ENCODE assay signal across 28 mouse cellular contexts in the genomic region with DNA sequence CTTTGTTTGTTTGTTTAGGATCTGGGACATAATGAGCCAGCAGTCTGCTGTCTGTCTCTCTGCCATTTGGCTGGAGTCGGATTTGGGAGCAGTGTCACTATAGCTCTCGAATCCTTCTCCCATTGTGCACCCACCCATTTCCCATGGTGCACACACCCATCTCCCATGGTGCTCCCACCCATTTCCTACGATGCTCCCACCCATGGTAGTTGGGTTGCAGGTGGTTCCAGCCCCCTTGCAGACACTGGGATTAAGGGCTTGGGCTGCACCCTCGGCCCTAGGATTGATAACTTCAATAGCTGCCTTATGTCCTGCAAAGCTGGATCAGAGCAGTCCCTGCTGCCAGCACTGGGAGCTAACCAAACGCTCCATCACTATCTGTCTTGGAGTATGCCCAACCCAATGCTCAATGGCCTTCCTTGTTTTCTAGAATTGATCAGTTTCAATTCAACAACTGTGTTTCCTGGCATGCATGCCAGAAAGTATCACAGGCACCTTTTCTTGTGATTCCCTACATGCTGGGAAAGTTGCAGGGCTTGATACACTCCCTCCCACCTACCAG. TPM values are rescaled to one million over a fixed set of nuclear protein-coding genes. Genes with fewer than 3 reads are reported as not detected.
A peak's percentile ranks its signal among the peaks of the same experiment; 100 is the strongest.
DNase-seq lines count a peak whose midpoint lies in the region; ATAC-seq and TF ChIP-seq lines count a peak whose summit lies in the region.
"Had no signal": no experiment of that assay in that cellular context is flagged by ENCODE, and none has a peak within 500 bp of the region (broad histone marks: within the 10 kb centered on the region; RNA-seq: fewer than 3 reads in every experiment).

No protein-coding gene starts in this region.

- no peak for TF ChIP-seq CTCF in lung, postnatal 0 days (IDR thresholded peaks at IDR 0.05)

- H3K9ac ChIP-seq in forebrain, embryonic 15.5 days (replicated peaks): no peak overlapping the region
- H3K9ac ChIP-seq in forebrain, embryonic 12.5 days: no peak overlapping the region
- H3K9ac ChIP-seq in hindbrain, embryonic 16.5 days (ENCODE audit: low read depth, low read length): no peak overlapping the region
- H3K9ac ChIP-seq in hindbrain, embryonic 11.5 days (ENCODE audit: low read depth, low read length): no peak overlapping the region
- no peak overlapping the region for H3K9ac ChIP-seq in lung, postnatal 0 days (replicated peaks; ENCODE audit: low read depth)
- H3K9ac ChIP-seq: embryonic facial prominence, embryonic 13.5 days; hindbrain, embryonic 13.5 days; limb, embryonic 12.5 days; liver, embryonic 12.5 days; lung, embryonic 15.5 days had no signal

- H3K4me3 ChIP-seq in forebrain, embryonic 15.5 days: no peak overlapping the region
- no peak overlapping the region for H3K4me3 ChIP-seq in forebrain, embryonic 12.5 days (replicated peaks)
- H3K4me3 ChIP-seq in hindbrain, embryonic 16.5 days (ENCODE audit: low read length): no peak overlapping the region
- no peak overlapping the region for H3K4me3 ChIP-seq in hindbrain, embryonic 11.5 days (ENCODE audit: low read depth, low read length)
- no peak overlapping the region for H3K4me3 ChIP-seq in lung, postnatal 0 days (ENCODE audit: low read depth, low read length)
- H3K4me3 ChIP-seq: embryonic facial prominence, embryonic 13.5 days; hindbrain, embryonic 13.5 days; layer of hippocampus, adult 2 months; limb, embryonic 12.5 days; liver, embryonic 12.5 days; lung, embryonic 15.5 days had no signal

- no peak for DNase-seq in hindbrain, embryonic 11.5 days (ENCODE audit: low spot score)
- DNase-seq in lung, postnatal 0 days (ENCODE audit: low spot score): no peak
- no peak for DNase-seq in lung, postnatal 14 days
- DNase-seq: adrenal gland, postnatal 10 days; cerebellum, adult 11 months; cerebellum, postnatal 10 days; gastrocnemius, postnatal 14 days; heart, postnatal 10 days; right cerebral cortex, postnatal 4 days; thymus, postnatal 14 days had no signal

- no peaks in the 10 kb centered on the region for H3K27me3 ChIP-seq in forebrain, embryonic 15.5 days
- H3K27me3 ChIP-seq in forebrain, embryonic 12.5 days: no peaks in the 10 kb centered on the region
- H3K27me3 ChIP-seq in hindbrain, embryonic 16.5 days (replicated peaks; ENCODE audit: control insufficient read depth, insufficient read depth, low read length): no peaks in the 10 kb centered on the region
- no peaks in the 10 kb centered on the region for H3K27me3 ChIP-seq in hindbrain, embryonic 11.5 days (ENCODE audit: control insufficient read depth, insufficient read depth, low read length)
- H3K27me3 ChIP-seq in lung, postnatal 0 days (replicated peaks; ENCODE audit: insufficient read depth, low read length): no peaks in the 10 kb centered on the region
- H3K27me3 ChIP-seq: embryonic facial prominence, embryonic 13.5 days; hindbrain, embryonic 13.5 days; limb, embryonic 12.5 days; liver, embryonic 12.5 days; lung, embryonic 15.5 days had no signal

- 0 out of 2 replicates have a peak, but pooled peaks have one; percentile 29 for ATAC-seq in forebrain, embryonic 15.5 days (replicated peaks)
- no peak for ATAC-seq in forebrain, embryonic 12.5 days (ENCODE audit: low FRiP score)
- peak; percentile 69 for ATAC-seq in hindbrain, embryonic 16.5 days
- ATAC-seq in hindbrain, embryonic 11.5 days (ENCODE audit: low FRiP score): no peak
- ATAC-seq in lung, postnatal 0 days: peak; percentile 17; the same call in 1 of the 2 replicates
- 0 out of 2 replicates have a peak, but pooled peaks have one; percentile 18 for ATAC-seq in megakaryocyte-erythroid progenitor cell, adult 5-6 weeks (replicated peaks; ENCODE audit: low FRiP score, low TSS enrichment, poor library complexity, severe bottlenecking)
- ATAC-seq in inflammation-experienced regulatory T-cells, adult 6 months: no peak
- ATAC-seq: activated CD4-positive, CD25-positive, alpha-beta regulatory T cell, adult 4 months; intestine, embryonic 16.5 days; liver, embryonic 12.5 days; midbrain, embryonic 16.5 days had no signal

- no peak overlapping the region for H3K4me2 ChIP-seq in forebrain, embryonic 15.5 days (replicated peaks)
- H3K4me2 ChIP-seq in forebrain, embryonic 12.5 days: no peak overlapping the region
- H3K4me2 ChIP-seq in hindbrain, embryonic 16.5 days (ENCODE audit: low read length): no peak overlapping the region
- no peak overlapping the region for H3K4me2 ChIP-seq in hindbrain, embryonic 11.5 days (replicated peaks; ENCODE audit: low read depth, low read length)
- H3K4me2 ChIP-seq in lung, postnatal 0 days (replicated peaks; ENCODE audit: low read depth, low read length): no peak overlapping the region
- H3K4me2 ChIP-seq: embryonic facial prominence, embryonic 13.5 days; hindbrain, embryonic 13.5 days; limb, embryonic 12.5 days; liver, embryonic 12.5 days; lung, embryonic 15.5 days had no signal

- no peak for TF ChIP-seq EP300 in lung, postnatal 0 days (IDR thresholded peaks at IDR 0.05)

- WGBS in forebrain, embryonic 15.5 days: 69% methylated on average over 5 of the region's 5 CpGs
- WGBS in forebrain, embryonic 12.5 days: 77% methylated on average over 5 of the region's 5 CpGs
- 66% methylated on average over 5 of the region's 5 CpGs for WGBS in hindbrain, embryonic 16.5 days
- WGBS in hindbrain, embryonic 11.5 days: 70% methylated on average over 5 of the region's 5 CpGs
- WGBS in lung, postnatal 0 days: 59% methylated on average over 5 of the region's 5 CpGs

- H3K27ac ChIP-seq in forebrain, embryonic 15.5 days (replicated peaks): no peak overlapping the region
- no peak overlapping the region for H3K27ac ChIP-seq in forebrain, embryonic 12.5 days
- H3K27ac ChIP-seq in hindbrain, embryonic 16.5 days (ENCODE audit: low read depth, low read length): peak overlapping the region; percentile 13; the same call in 1 of the 2 replicates
- H3K27ac ChIP-seq in hindbrain, embryonic 11.5 days (ENCODE audit: low read depth, low read length): no peak overlapping the region
- H3K27ac ChIP-seq in lung, postnatal 0 days (ENCODE audit: low read length): no peak overlapping the region
- H3K27ac ChIP-seq: embryonic facial prominence, embryonic 13.5 days; hindbrain, embryonic 13.5 days; layer of hippocampus, adult 2 months; limb, embryonic 12.5 days; liver, embryonic 12.5 days; lung, embryonic 15.5 days had no signal

- no peaks in the 10 kb centered on the region for H3K36me3 ChIP-seq in forebrain, embryonic 15.5 days
- H3K36me3 ChIP-seq in forebrain, embryonic 12.5 days (replicated peaks): no peaks in the 10 kb centered on the region
- H3K36me3 ChIP-seq in hindbrain, embryonic 16.5 days (ENCODE audit: control insufficient read depth, insufficient read depth, low read length): no peaks in the 10 kb centered on the region
- H3K36me3 ChIP-seq in hindbrain, embryonic 11.5 days (ENCODE audit: control insufficient read depth, insufficient read depth, low read length): no peaks in the 10 kb centered on the region
- no peaks in the 10 kb centered on the region for H3K36me3 ChIP-seq in lung, postnatal 0 days (ENCODE audit: insufficient read depth, low read length)
- H3K36me3 ChIP-seq: embryonic facial prominence, embryonic 13.5 days; hindbrain, embryonic 13.5 days; limb, embryonic 12.5 days; liver, embryonic 12.5 days; lung, embryonic 15.5 days had no signal

- H3K4me1 ChIP-seq in forebrain, embryonic 15.5 days: no peaks in the 10 kb centered on the region
- no peaks in the 10 kb centered on the region for H3K4me1 ChIP-seq in forebrain, embryonic 12.5 days
- peaks cover 4% of the 10 kb centered on the region; the same call in 1 of the 2 replicates for H3K4me1 ChIP-seq in hindbrain, embryonic 16.5 days (ENCODE audit: control insufficient read depth, insufficient read depth, low read depth, low read length)
- no peaks in the 10 kb centered on the region for H3K4me1 ChIP-seq in hindbrain, embryonic 11.5 days (replicated peaks; ENCODE audit: control insufficient read depth, insufficient read depth, low read length)
- peaks cover 2% of the 10 kb centered on the region; the same call in 1 of the 2 replicates for H3K4me1 ChIP-seq in lung, postnatal 0 days (ENCODE audit: insufficient read depth, low read depth, low read length)
- H3K4me1 ChIP-seq: embryonic facial prominence, embryonic 13.5 days; limb, embryonic 12.5 days; liver, embryonic 12.5 days had no signal

- H3K9me3 ChIP-seq in forebrain, embryonic 15.5 days: no peaks in the 10 kb centered on the region
- no peaks in the 10 kb centered on the region for H3K9me3 ChIP-seq in forebrain, embryonic 12.5 days
- no peaks in the 10 kb centered on the region for H3K9me3 ChIP-seq in hindbrain, embryonic 16.5 days (ENCODE audit: control insufficient read depth, low read length)
- no peaks in the 10 kb centered on the region for H3K9me3 ChIP-seq in hindbrain, embryonic 11.5 days (ENCODE audit: control insufficient read depth, low read length)
- H3K9me3 ChIP-seq in lung, postnatal 0 days (ENCODE audit: low read length): no peaks in the 10 kb centered on the region
- H3K9me3 ChIP-seq: embryonic facial prominence, embryonic 13.5 days; hindbrain, embryonic 13.5 days; limb, embryonic 12.5 days; liver, embryonic 12.5 days; lung, embryonic 15.5 days had no signal

RNA-seq across cellular contexts. Expression of a gene that starts 51.9 kb away (rescaled TPM):
- 13.8 and 15.0 TPM in 2 replicates for polyA plus RNA-seq in forebrain, embryonic 15.5 days (2015; fragmentation: Nextera tagmentation; extraction: Ambion mirVana)
- 14.7 and 17.7 TPM in 2 replicates for polyA plus RNA-seq in forebrain, embryonic 12.5 days (2016; fragmentation: Nextera tagmentation; extraction: Ambion mirVana)
- 20.8 and 24.3 TPM in 2 replicates for polyA plus RNA-seq in hindbrain, embryonic 16.5 days (2015; fragmentation: Nextera tagmentation; extraction: Ambion mirVana)
- polyA plus RNA-seq in hindbrain, embryonic 11.5 days (2014; fragmentation: Nextera tagmentation; extraction: Ambion mirVana): 36.1 and 42.6 TPM in 2 replicates
- polyA plus RNA-seq in lung, postnatal 0 days (2015; fragmentation: Nextera tagmentation; extraction: Ambion mirVana): 95.8 and 102 TPM in 2 replicates
- total RNA-seq in megakaryocyte-erythroid progenitor cell, adult 5-6 weeks (2014; fragmentation: Nextera tagmentation): not detected in 2 replicates
- total RNA-seq in megakaryocyte-erythroid progenitor cell, adult 5-6 weeks (2017): not detected in 2 replicates
- 1 to 10 TPM in 1 of 3 experiments, under 1 TPM in 1, not detected in 1; 0.30 to 1.0 TPM for polyA plus RNA-seq in inflammation-experienced regulatory T-cells, adult 6 months (2017; shearing (Covaris generic))
- polyA plus RNA-seq: activated CD4-positive, CD25-positive, alpha-beta regulatory T cell, adult 4 months had no signal

RNA-seq across cellular contexts. Expression of a gene that starts 56.6 kb away (rescaled TPM):
- not detected in 2 replicates for polyA plus RNA-seq in forebrain, embryonic 15.5 days (2015; fragmentation: Nextera tagmentation; extraction: Ambion mirVana)
- not detected in 2 replicates for polyA plus RNA-seq in forebrain, embryonic 12.5 days (2016; fragmentation: Nextera tagmentation; extraction: Ambion mirVana)
- not detected in 2 replicates for polyA plus RNA-seq in hindbrain, embryonic 16.5 days (2015; fragmentation: Nextera tagmentation; extraction: Ambion mirVana)
- not detected in 2 replicates for polyA plus RNA-seq in hindbrain, embryonic 11.5 days (2014; fragmentation: Nextera tagmentation; extraction: Ambion mirVana)
- polyA plus RNA-seq in lung, postnatal 0 days (2015; fragmentation: Nextera tagmentation; extraction: Ambion mirVana): not detected in 2 replicates
- not detected in 2 replicates for total RNA-seq in megakaryocyte-erythroid progenitor cell, adult 5-6 weeks (2014; fragmentation: Nextera tagmentation)
- not detected in 2 replicates for total RNA-seq in megakaryocyte-erythroid progenitor cell, adult 5-6 weeks (2017)
- polyA plus RNA-seq in inflammation-experienced regulatory T-cells, adult 6 months (2017; shearing (Covaris generic)): not detected
- total RNA-seq: adrenal gland, postnatal 10 days; gastrocnemius, postnatal 14 days; heart, postnatal 10 days; layer of hippocampus, adult 2 months; left cerebral cortex, postnatal 10 days; megakaryocyte progenitor cell, adult 5-6 weeks had no signal
- polyA plus RNA-seq: activated CD4-positive, CD25-positive, alpha-beta regulatory T cell, adult 4 months; embryonic facial prominence, embryonic 13.5 days; hindbrain, embryonic 13.5 days; intestine, embryonic 16.5 days; kidney, embryonic 14.5 days; limb, embryonic 12.5 days; liver, embryonic 12.5 days; lung, embryonic 15.5 days; midbrain, embryonic 16.5 days; stomach, embryonic 16.5 days had no signal

Comparison
In these comparisons a context has a peak if more than half of its experiments do, and no peak if none do; other contexts are left out.
1. ATAC-seq: peak in forebrain, embryonic 15.5 days (single experiment), hindbrain, embryonic 16.5 days (single experiment), lung, postnatal 0 days (single experiment) and megakaryocyte-erythroid progenitor cell, adult 5-6 weeks (single experiment); none in forebrain, embryonic 12.5 days (single experiment), hindbrain, embryonic 11.5 days (single experiment) and inflammation-experienced regulatory T-cells, adult 6 months (single experiment).